Mouse (Mus musculus): ENCODE results near the gene AL731706.1. TPM values are rescaled to one million over a fixed set of nuclear protein-coding genes. Genes with fewer than 3 reads are reported as not detected.

Gene AL731706.1
- polyA plus RNA-seq, 1 experiment from 2014 or later, result 32.1 TPM

Other genes with a start within 250 kb of the AL731706.1 start
- 28.3 and 34.9 TPM in 2 replicates for gene Snap25, start 177.9 kb downstream of the AL731706.1 start, polyA plus RNA-seq (2014; fragmentation: Nextera tagmentation; extraction: Ambion mirVana)
- gene AL731706.2, start 5.7 kb downstream of the AL731706.1 start, polyA plus RNA-seq (2014; fragmentation: Nextera tagmentation; extraction: Ambion mirVana), result 14.0 and 17.3 TPM in 2 replicates
- gene Slx4ip, start 171 bp downstream of the AL731706.1 start, polyA plus RNA-seq (2014; fragmentation: Nextera tagmentation; extraction: Ambion mirVana), result 9.6 and 9.9 TPM in 2 replicates
- 14.1 and 18.5 TPM in 2 replicates for gene Mkks, start within 50 bp of the AL731706.1 start, polyA plus RNA-seq (2014; fragmentation: Nextera tagmentation; extraction: Ambion mirVana)
- 35.4 TPM in 2 replicates for gene Jag1, start 225.3 kb upstream of the AL731706.1 start, polyA plus RNA-seq (2014; fragmentation: Nextera tagmentation; extraction: Ambion mirVana)